Mouse (Mus musculus): ENCODE measurements around the gene Actr3b.

GRCm38 (mm10) chr5:25889746-25890382, 130.1 kb downstream of the Actr3b start:
- TF ChIP-seq CTCF (IDR thresholded peaks at IDR 0.05; ENCODE audit: control insufficient read depth, insufficient read depth, insufficient replicate concordance, low read depth, low read length) (no peak), POLR2A (IDR thresholded peaks at IDR 0.05; ENCODE audit: control insufficient read depth, low read depth, low read length) (no peak)

All from testis, adult 2 months (tissue).